Mouse (Mus musculus) 416B (cell line): ENCODE data around the gene Tmtc1.
A peak's percentile ranks its signal among the peaks of the same experiment; 100 is the strongest.

Experiments used
- DNase-seq: peaks from one replicate; pipeline ENCODE4 v3.0.0; 2011; ENCODE audit warnings: low read depth

The Tmtc1 gene

GRCm38 (mm10) chr6:148371223-148371622, 73.0 kb downstream of the Tmtc1 start:
- peak; percentile 52 for DNase-seq

GRCm38 (mm10) chr6:148367094-148367539, 77.1 kb downstream of the Tmtc1 start:
- DNase-seq, result no peak

- no peak for DNase-seq
Observed at GRCm38 (mm10) chr6:148366629-148367028, 77.6 kb downstream of the Tmtc1 start.

GRCm38 (mm10) chr6:148363162-148363561, 81.0 kb downstream of the Tmtc1 start:
- DNase-seq, result no peak

- no peak for DNase-seq
Observed at GRCm38 (mm10) chr6:148362475-148362874, 81.7 kb downstream of the Tmtc1 start.

- DNase-seq, result no peak
Observed at GRCm38 (mm10) chr6:148359348-148359905, 84.8 kb downstream of the Tmtc1 start.

- DNase-seq, result no peak
Observed at GRCm38 (mm10) chr6:148358580-148359246, 85.5 kb downstream of the Tmtc1 start.

- DNase-seq, result peak; percentile 38
Observed at GRCm38 (mm10) chr6:148356141-148356540, 88.0 kb downstream of the Tmtc1 start.

- DNase-seq, result no peak
Observed at GRCm38 (mm10) chr6:148354509-148355474, 89.4 kb downstream of the Tmtc1 start.

GRCm38 (mm10) chr6:148354151-148354508, 90.1 kb downstream of the Tmtc1 start:
- no peak for DNase-seq

- DNase-seq, result no peak
Observed at GRCm38 (mm10) chr6:148345001-148345400, 99.2 kb downstream of the Tmtc1 start.

- no peak for DNase-seq
Observed at GRCm38 (mm10) chr6:148342191-148342590, 102.0 kb downstream of the Tmtc1 start.

GRCm38 (mm10) chr6:148341765-148342164, 102.4 kb downstream of the Tmtc1 start:
- peak; percentile 35 for DNase-seq

GRCm38 (mm10) chr6:148338326-148338957, 105.7 kb downstream of the Tmtc1 start:
- no peak for DNase-seq

- no peak for DNase-seq
Observed at GRCm38 (mm10) chr6:148336290-148336955, 107.8 kb downstream of the Tmtc1 start.

GRCm38 (mm10) chr6:148331916-148332315, 112.3 kb downstream of the Tmtc1 start:
- DNase-seq, result no peak

GRCm38 (mm10) chr6:148329976-148330375, 114.2 kb downstream of the Tmtc1 start:
- DNase-seq, result no peak

- no peak for DNase-seq
Observed at GRCm38 (mm10) chr6:148328928-148329327, 115.3 kb downstream of the Tmtc1 start.

- no peak for DNase-seq
Observed at GRCm38 (mm10) chr6:148328130-148328529, 116.1 kb downstream of the Tmtc1 start.

- no peak for DNase-seq
Observed at GRCm38 (mm10) chr6:148318736-148319135, 125.5 kb downstream of the Tmtc1 start.

GRCm38 (mm10) chr6:148315571-148316080, 128.6 kb downstream of the Tmtc1 start:
- no peak for DNase-seq
